Mouse (Mus musculus) Muller cell, postnatal 12 days (primary cell): ENCODE results near the gene Tead2.

Experiments
- DNase-seq: peaks from one replicate; pipeline ENCODE4 v3.0.0-alpha.2; 2015; ENCODE audit errors: inconsistent ontology term

Gene Tead2

GRCm38 (mm10) chr7:45257063-45257840, 41.7 kb downstream of the Tead2 start:
- DNase-seq, result peak; percentile 22

GRCm38 (mm10) chr7:45259281-45259680, 43.7 kb downstream of the Tead2 start:
- DNase-seq, result no peak

GRCm38 (mm10) chr7:45262266-45262665, 46.7 kb downstream of the Tead2 start:
- DNase-seq, result no peak

- DNase-seq, result no peak
These were observed 47.6 kb downstream of the Tead2 start for GRCm38 (mm10) chr7:45263006-45263607.

- DNase-seq, result no peak
These were observed 48.8 kb downstream of the Tead2 start for GRCm38 (mm10) chr7:45264348-45264747.

GRCm38 (mm10) chr7:45265518-45265917, 50.0 kb downstream of the Tead2 start:
- no peak for DNase-seq

GRCm38 (mm10) chr7:45272786-45273412, 57.3 kb downstream of the Tead2 start:
- peak; percentile 63 for DNase-seq

- DNase-seq, result no peak
These were observed 58.1 kb downstream of the Tead2 start for GRCm38 (mm10) chr7:45273672-45274071.

- DNase-seq, result peak; percentile 38
These were observed 61.7 kb downstream of the Tead2 start, which contains the start of gene Slc6a21 for GRCm38 (mm10) chr7:45277136-45277760. TSS of gene Slc6a21 (plus strand) at chr7:45277513.
